Comparison of ENCODE assay signal across 19 mouse cellular contexts in the genomic region with DNA sequence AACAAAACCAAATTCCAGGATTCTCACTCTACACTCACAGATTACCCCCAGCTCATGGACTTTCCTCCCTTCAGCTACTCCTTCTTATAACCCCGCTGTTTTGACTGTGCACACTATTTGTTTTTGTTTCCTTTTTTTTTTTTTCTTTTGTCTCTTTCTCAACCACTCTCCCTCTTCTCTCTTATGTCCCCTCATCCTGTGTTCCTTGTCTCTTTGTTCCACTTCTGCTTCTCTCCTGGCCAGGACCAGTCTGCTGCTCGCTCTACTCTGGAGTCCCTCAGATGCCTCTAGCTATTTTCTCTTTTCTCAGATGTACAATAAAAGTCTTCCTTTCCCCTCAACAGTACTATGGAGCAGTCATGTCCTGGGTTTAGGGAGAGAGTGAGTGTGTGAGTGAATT.
"Had no signal": no experiment of that assay in that cellular context is flagged by ENCODE, and none has a peak within 500 bp of the region (broad histone marks: within the 10 kb centered on the region; RNA-seq: fewer than 3 reads in every experiment).

No protein-coding gene starts in this region.

- H3K9me3 ChIP-seq: liver, embryonic 13.5 days; megakaryocyte, embryonic 14.5 days; midbrain, embryonic 10.5 days; midbrain, embryonic 13.5 days; neural tube, embryonic 13.5 days had no signal

- H3K9ac ChIP-seq: liver, embryonic 13.5 days; midbrain, embryonic 13.5 days; neural tube, embryonic 13.5 days had no signal

- H3K4me2 ChIP-seq: liver, embryonic 13.5 days; midbrain, embryonic 13.5 days; neural tube, embryonic 13.5 days had no signal

- ATAC-seq: midbrain, embryonic 13.5 days; midbrain, embryonic 16.5 days had no signal

- DNase-seq: kidney, adult 11 months; kidney, postnatal 10 days; kidney, postnatal 36 days; layer of hippocampus, postnatal 36 days; liver, embryonic 13.5 days; lung, adult 2 months; lung, postnatal 14 days; lung, postnatal 4 days; retina, postnatal 1 day; right cerebral cortex, postnatal 25 days; thymus, adult 18-20 months; thymus, postnatal 36 days had no signal

- H3K36me3 ChIP-seq: liver, embryonic 13.5 days; midbrain, embryonic 13.5 days; neural tube, embryonic 13.5 days had no signal

- H3K27me3 ChIP-seq: liver, embryonic 13.5 days; megakaryocyte, embryonic 14.5 days; midbrain, embryonic 13.5 days; neural tube, embryonic 13.5 days had no signal

- H3K27ac ChIP-seq: left cerebral cortex, adult 2 months; liver, embryonic 13.5 days; midbrain, embryonic 10.5 days; midbrain, embryonic 13.5 days; neural tube, embryonic 13.5 days had no signal

- H3K4me3 ChIP-seq: left cerebral cortex, adult 2 months; liver, embryonic 13.5 days; megakaryocyte, embryonic 14.5 days; midbrain, embryonic 10.5 days; midbrain, embryonic 13.5 days; myocyte; neural tube, embryonic 13.5 days had no signal
